Mouse (Mus musculus): ENCODE results near the gene Wnt9a.
"Not testable (repeated sequence)": the region's sequence is repeated elsewhere in the genome, so short reads cannot be mapped to it uniquely, and the experiment has no call there.

Gene Wnt9a

GRCm38 (mm10) chr11:59306461-59307421 lies at the start of gene Wnt9a:
Wnt9a (plus strand) TSS chr11:59306928.
- DNase-seq (ENCODE audit: low read depth, low spot score) = no peak

GRCm38 (mm10) chr11:59259647-59260046 lies 47.1 kb upstream of the Wnt9a start:
- no peak for DNase-seq (ENCODE audit: low read depth, low spot score)

GRCm38 (mm10) chr11:59260706-59261493 lies 45.8 kb upstream of the Wnt9a start:
- no peak for DNase-seq (ENCODE audit: low read depth, low spot score)

- no peak for DNase-seq (ENCODE audit: low read depth, low spot score)
Observed at GRCm38 (mm10) chr11:59262308-59262707, 44.4 kb upstream of the Wnt9a start.

GRCm38 (mm10) chr11:59263870-59264563 lies 42.7 kb upstream of the Wnt9a start:
- DNase-seq (ENCODE audit: low read depth, low spot score) = peak; percentile 37

GRCm38 (mm10) chr11:59264593-59264992 lies 42.1 kb upstream of the Wnt9a start:
- no peak for DNase-seq (ENCODE audit: low read depth, low spot score)

- no peak for DNase-seq (ENCODE audit: low read depth, low spot score)
Observed at GRCm38 (mm10) chr11:59265154-59265813, 41.4 kb upstream of the Wnt9a start.

- DNase-seq (ENCODE audit: low read depth, low spot score) = no peak
Observed at GRCm38 (mm10) chr11:59266727-59267126, 40.0 kb upstream of the Wnt9a start.

- no peak for DNase-seq (ENCODE audit: low read depth, low spot score)
Observed at GRCm38 (mm10) chr11:59274184-59274583, 32.5 kb upstream of the Wnt9a start.

GRCm38 (mm10) chr11:59276877-59277276 lies 29.9 kb upstream of the Wnt9a start:
- no peak for DNase-seq (ENCODE audit: low read depth, low spot score)

GRCm38 (mm10) chr11:59278047-59278446 lies 28.7 kb upstream of the Wnt9a start:
- no peak for DNase-seq (ENCODE audit: low read depth, low spot score)

GRCm38 (mm10) chr11:59282111-59282510 lies 24.6 kb upstream of the Wnt9a start:
- DNase-seq (ENCODE audit: low read depth, low spot score) = no peak

GRCm38 (mm10) chr11:59282933-59283332 lies 23.8 kb upstream of the Wnt9a start:
- DNase-seq (ENCODE audit: low read depth, low spot score) = no peak

GRCm38 (mm10) chr11:59284146-59284545 lies 22.6 kb upstream of the Wnt9a start:
- DNase-seq (ENCODE audit: low read depth, low spot score) = no peak

- DNase-seq (ENCODE audit: low read depth, low spot score) = no peak
Observed at GRCm38 (mm10) chr11:59289706-59290105, 17.0 kb upstream of the Wnt9a start.

GRCm38 (mm10) chr11:59290702-59291303 lies 15.9 kb upstream of the Wnt9a start, which contains the start of gene Wnt3a:
Wnt3a (minus strand) TSS chr11:59290752.
- no peak for DNase-seq (ENCODE audit: low read depth, low spot score)

GRCm38 (mm10) chr11:59293616-59294015 lies 13.1 kb upstream of the Wnt9a start:
- DNase-seq (ENCODE audit: low read depth, low spot score) = no peak

- no peak for DNase-seq (ENCODE audit: low read depth, low spot score)
Observed at GRCm38 (mm10) chr11:59297941-59298340, 8.8 kb upstream of the Wnt9a start.

- DNase-seq (ENCODE audit: low read depth, low spot score) = no peak
Observed at GRCm38 (mm10) chr11:59300185-59300584, 6.5 kb upstream of the Wnt9a start.

- not testable (repeated sequence) for DNase-seq (ENCODE audit: low read depth, low spot score)
Observed at GRCm38 (mm10) chr11:59301053-59301452, 5.7 kb upstream of the Wnt9a start.

Data from embryo, embryonic 11.5 days (tissue).